Mouse (Mus musculus) heart, embryonic 16.5 days (tissue): Measurements from ENCODE around the gene Gpc1. TPM values are rescaled to one million over a fixed set of nuclear protein-coding genes. Genes with fewer than 3 reads are reported as not detected.
A peak's percentile ranks its signal among the peaks of the same experiment; 100 is the strongest.

Experiments
- ATAC-seq: fragments of 200-750 bp; cut with Nextera tagmentation; replicated peaks from 2 replicates; pipeline ENCODE4 v1.8.0; 2017; ENCODE audit warnings: moderate number of reproducible peaks; ENCODE audit not compliant: insufficient read depth, low FRiP score; ENCODE audit errors: extremely low read depth
- H3K27ac ChIP-seq: fragments of 300-500 bp; sonication (generic); 2 replicates; pipeline ENCODE4 v1.5.1; 2014; ENCODE audit warnings: mild to moderate bottlenecking, low read length, control low read depth, moderate library complexity
- H3K27me3 ChIP-seq: fragments of 300-500 bp; sonication (generic); 2 replicates; pipeline ENCODE4 v1.6.1; 2014; ENCODE audit warnings: low read length, mixed read lengths; ENCODE audit not compliant: control insufficient read depth, insufficient read depth
- H3K36me3 ChIP-seq: fragments of 300-500 bp; sonication (generic); 2 replicates; pipeline ENCODE4 v1.6.1; 2014; ENCODE audit not compliant: control insufficient read depth, insufficient read depth
- H3K4me1 ChIP-seq: fragments of 300-500 bp; sonication (generic); 2 replicates; pipeline ENCODE4 v1.6.1; 2014; ENCODE audit warnings: low read length, mixed read lengths; ENCODE audit not compliant: control insufficient read depth, insufficient read depth
- H3K4me2 ChIP-seq: fragments of 300-500 bp; sonication (generic); 2 replicates; pipeline ENCODE4 v1.6.1; 2014; ENCODE audit warnings: low read depth, mild to moderate bottlenecking, control low read depth, low read length
- H3K4me3 ChIP-seq: fragments of 300-500 bp; sonication (generic); 2 replicates; pipeline ENCODE4 v1.5.1; 2014; ENCODE audit warnings: mild to moderate bottlenecking, control low read depth, low read length
- H3K9ac ChIP-seq: fragments of 300-500 bp; sonication (generic); 2 replicates; pipeline ENCODE4 v1.6.1; 2014; ENCODE audit warnings: low read length, control low read depth
- H3K9me3 ChIP-seq: fragments of 300-500 bp; sonication (generic); replicated peaks from 2 replicates; pipeline ENCODE4 v1.6.1; 2016; ENCODE audit warnings: low read length; ENCODE audit not compliant: control insufficient read depth
- WGBS: fragments of 180-500 bp; shearing (Covaris S2); extraction: QIAGEN DNeasy Blood & Tissue Kit; methylation state at CpG from one replicate; pipeline ENCODE4 v1.1.7; 2014; 5-methylcytosine and 5-hydroxymethylcytosine counted together
- polyA plus RNA-seq: library from polyadenylated mRNA; unstranded; fragments of >200 nt; fragmentation: Nextera tagmentation; extraction: Ambion mirVana; gene quantifications from 2 replicates; pipeline ENCODE4 v1.2.1, GENCODE M21; 2015

Gpc1 gene
- polyA plus RNA-seq, 1 experiment from 2014 or later, result 68.0 TPM

- H3K27ac ChIP-seq, result no peak overlapping the region
- H3K9ac ChIP-seq, result no peak overlapping the region
- H3K36me3 ChIP-seq, result no peaks in the 10 kb centered on the region
- 77% methylated on average over 5 of the region's 5 CpGs for WGBS
- H3K9me3 ChIP-seq, result 0 out of 2 replicates have a peak, but pooled peaks cover 2% of the 10 kb centered on the region
- H3K4me1 ChIP-seq, result no peaks in the 10 kb centered on the region
- H3K27me3 ChIP-seq, result no peaks in the 10 kb centered on the region
- ATAC-seq, result no peak
- H3K4me3 ChIP-seq, result no peak overlapping the region
- no peak overlapping the region for H3K4me2 ChIP-seq
These were observed 15.6 kb upstream of the Gpc1 start for GRCm38 (mm10) chr1:92815756-92816294.

- peak overlapping the region; percentile 87 for H3K4me2 ChIP-seq
- H3K27me3 ChIP-seq, result peaks cover 25% of the 10 kb centered on the region
- 11% methylated on average over 13 of the region's 13 CpGs for WGBS
- H3K9me3 ChIP-seq, result no peaks in the 10 kb centered on the region
- peak overlapping the region; percentile 79 for H3K4me3 ChIP-seq
- no peak for ATAC-seq
- no peak overlapping the region for H3K9ac ChIP-seq
- H3K27ac ChIP-seq, result no peak overlapping the region
- H3K4me1 ChIP-seq, result peaks cover 26% of the 10 kb centered on the region
- H3K36me3 ChIP-seq, result 0 out of 2 replicates have a peak, but pooled peaks cover 4% of the 10 kb centered on the region
These were observed 738 bp upstream of the Gpc1 start for GRCm38 (mm10) chr1:92830626-92831187.

- Histone ChIP-seq H3K9ac (peak overlapping the region; percentile 86), H3K4me3 (peak overlapping the region; percentile 79), H3K4me1 (peaks cover 26% of the 10 kb centered on the region), H3K27ac (peak overlapping the region; percentile 94), H3K9me3 (no peaks in the 10 kb centered on the region), H3K4me2 (peak overlapping the region; percentile 87), H3K27me3 (peaks cover 25% of the 10 kb centered on the region), H3K36me3 (0 out of 2 replicates have a peak, but pooled peaks cover 4% of the 10 kb centered on the region)
- WGBS, result 1% methylated on average over 62 of the region's 62 CpGs
- peak; percentile 34 for ATAC-seq
These were observed 866 bp downstream of the Gpc1 start for GRCm38 (mm10) chr1:92832011-92833010.

GRCm38 (mm10) chr1:92833987-92834706 lies 2.7 kb downstream of the Gpc1 start:
- Histone ChIP-seq H3K27me3 (peaks cover 20% of the 10 kb centered on the region), H3K4me2 (peak overlapping the region; percentile 87), H3K4me1 (peaks cover 41% of the 10 kb centered on the region), H3K9me3 (no peaks in the 10 kb centered on the region), H3K27ac (0 out of 2 replicates have a peak overlapping the region, but pooled peaks have one; percentile 4), H3K9ac (peak overlapping the region; percentile 86), H3K4me3 (peak overlapping the region; percentile 79; the same call in 1 of the 2 replicates), H3K36me3 (0 out of 2 replicates have a peak, but pooled peaks cover 4% of the 10 kb centered on the region)
- no peak for ATAC-seq
- WGBS, result 48% methylated on average over 7 of the region's 7 CpGs

GRCm38 (mm10) chr1:92837931-92838833 lies 6.7 kb downstream of the Gpc1 start:
- H3K4me2 ChIP-seq, result no peak overlapping the region
- WGBS, result 51% methylated on average over 14 of the region's 14 CpGs
- no peak; the same call in 1 of the 2 replicates for ATAC-seq
- peaks cover 32% of the 10 kb centered on the region for H3K4me1 ChIP-seq
- H3K36me3 ChIP-seq, result 0 out of 2 replicates have a peak, but pooled peaks cover 4% of the 10 kb centered on the region
- H3K9ac ChIP-seq, result no peak overlapping the region; the same call in 1 of the 2 replicates
- no peak overlapping the region for H3K4me3 ChIP-seq
- no peaks in the 10 kb centered on the region for H3K9me3 ChIP-seq
- H3K27ac ChIP-seq, result peak overlapping the region; percentile 4; the same call in 1 of the 2 replicates
- peaks cover 6% of the 10 kb centered on the region for H3K27me3 ChIP-seq

GRCm38 (mm10) chr1:92839211-92839610 lies 7.8 kb downstream of the Gpc1 start:
- ATAC-seq, result no peak
- Histone ChIP-seq H3K4me3 (no peak overlapping the region), H3K4me1 (peaks cover 21% of the 10 kb centered on the region), H3K27me3 (no peaks in the 10 kb centered on the region), H3K4me2 (no peak overlapping the region), H3K9ac (no peak overlapping the region), H3K36me3 (0 out of 2 replicates have a peak, but pooled peaks cover 4% of the 10 kb centered on the region), H3K9me3 (no peaks in the 10 kb centered on the region), H3K27ac (no peak overlapping the region)
- WGBS, result 76% methylated on average over 7 of the region's 7 CpGs

DNA sequence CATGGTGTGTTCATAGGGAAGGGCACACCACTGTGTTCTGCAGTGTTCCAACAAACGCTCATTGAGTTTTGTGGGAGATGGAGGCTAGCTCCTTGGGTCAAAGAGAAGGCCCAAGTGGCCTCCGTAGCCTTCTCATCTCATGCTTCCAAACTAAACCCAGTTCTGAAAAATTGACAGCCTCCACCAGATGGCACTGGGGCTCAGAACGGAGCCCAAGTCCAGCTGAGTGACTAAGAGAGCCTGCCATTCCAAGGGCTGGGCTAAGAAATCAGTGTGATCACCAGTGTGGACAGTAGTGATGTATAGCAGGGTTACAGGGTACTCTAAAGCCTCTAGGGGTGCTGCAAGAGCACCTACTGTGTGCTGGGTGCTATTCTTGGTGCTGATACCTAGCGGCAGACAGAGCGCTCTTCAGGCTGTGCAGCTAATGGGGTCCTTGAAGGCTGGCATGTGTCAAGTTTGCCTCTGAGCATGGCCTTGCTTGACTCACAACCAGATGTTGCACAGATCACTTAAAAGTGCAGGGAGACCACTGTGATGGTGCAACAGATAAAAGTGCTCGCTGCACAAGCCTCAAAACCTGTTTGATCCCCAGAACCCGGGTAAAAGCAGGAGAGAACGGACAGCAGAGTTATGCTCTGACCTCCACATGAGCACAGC lies 8.9 kb downstream of the Gpc1 start:
- no peak overlapping the region for H3K4me2 ChIP-seq
- H3K4me3 ChIP-seq, result no peak overlapping the region
- H3K4me1 ChIP-seq, result peaks cover 20% of the 10 kb centered on the region
- H3K9me3 ChIP-seq, result no peaks in the 10 kb centered on the region
- H3K27me3 ChIP-seq, result no peaks in the 10 kb centered on the region
- no peak overlapping the region for H3K27ac ChIP-seq
- H3K36me3 ChIP-seq, result 0 out of 2 replicates have a peak, but pooled peaks cover 3% of the 10 kb centered on the region
- no peak overlapping the region for H3K9ac ChIP-seq
- 77% methylated on average over 8 of the region's 8 CpGs for WGBS
- no peak for ATAC-seq
